Mouse (Mus musculus): ENCODE results near the gene Zc3h18. TPM values are rescaled to one million over a fixed set of nuclear protein-coding genes. Genes with fewer than 3 reads are reported as not detected.

Zc3h18 gene
- total and polyA plus RNA-seq, 3 experiments: 30.2 to 122 (median 98.5) TPM

DNA sequence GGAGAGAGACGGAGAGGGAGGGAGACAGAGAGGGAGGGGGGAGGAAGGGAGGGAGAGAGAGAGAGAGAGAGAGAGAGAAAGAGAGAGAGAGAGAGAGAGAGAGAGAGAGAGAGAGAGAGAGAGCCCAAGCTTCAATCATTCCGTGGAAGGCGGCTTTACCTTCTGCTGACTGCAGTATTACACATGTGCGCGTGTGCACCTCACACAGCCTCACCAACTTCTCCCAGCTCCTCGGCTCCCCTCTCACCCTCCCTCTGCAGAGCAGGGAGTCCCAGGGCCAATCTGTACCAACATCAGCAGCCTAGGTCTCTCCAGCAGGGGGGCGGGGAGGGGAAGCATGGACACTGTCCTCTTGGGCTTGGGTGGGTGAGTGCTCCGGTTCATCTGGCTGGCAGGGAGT, 13.4 kb upstream of the Zc3h18 start:
- H3K36me3 ChIP-seq (ENCODE audit: control insufficient read depth in 1 of 2, insufficient read depth in 2 of 2, low read length in 2 of 2): no peaks in the 10 kb centered on the region
- H3K9me3 ChIP-seq (replicated peaks; ENCODE audit: insufficient read depth, low read length): no peaks in the 10 kb centered on the region
- no peak overlapping the region for H3K9ac ChIP-seq (ENCODE audit: control insufficient read depth, low read depth, low read length, poor library complexity, severe bottlenecking)
- no peaks in the 10 kb centered on the region for H3K27me3 ChIP-seq (ENCODE audit: control insufficient read depth in 1 of 2, insufficient read depth in 2 of 2, low read length in 2 of 2)
- no peak overlapping the region for H3K4me3 ChIP-seq (ENCODE audit: control insufficient read depth in 1 of 2, insufficient read depth in 1 of 2, low read depth in 2 of 2, low read length in 2 of 2)
- H3K4me1 ChIP-seq (ENCODE audit: control insufficient read depth in 1 of 2, insufficient read depth in 2 of 2, low read length in 2 of 2): no peaks in the 10 kb centered on the region
- H3K79me2 ChIP-seq (ENCODE audit: control insufficient read depth, insufficient read depth, low read length, poor library complexity): no peaks in the 10 kb centered on the region
- no peak overlapping the region for H3K27ac ChIP-seq (ENCODE audit: control insufficient read depth, low read depth, low read length)
- TF ChIP-seq TCF12 (IDR thresholded peaks at IDR 0.05; ENCODE audit: low read depth, low read length): no peak
- no peak for TF ChIP-seq TBP (IDR thresholded peaks at IDR 0.05; ENCODE audit: low read depth, low read length)
- TF ChIP-seq ZC3H11A (IDR thresholded peaks at IDR 0.05; ENCODE audit: low read depth, low read length): no peak
- no peak for TF ChIP-seq USF1 (IDR thresholded peaks at IDR 0.05; ENCODE audit: low read depth, low read length)
- TF ChIP-seq SMC3 (IDR thresholded peaks at IDR 0.05; ENCODE audit: low read depth, low read length): no peak
- TF ChIP-seq ZKSCAN1 (IDR thresholded peaks at IDR 0.05; ENCODE audit: low read depth, low read length): no peak
- TF ChIP-seq GATA1 (IDR thresholded peaks at IDR 0.05; ENCODE audit: low read depth, low read length): no peak
- TF ChIP-seq POLR2A (IDR thresholded peaks at IDR 0.05; ENCODE audit: control insufficient read depth in 1 of 2, insufficient read depth in 1 of 2, low read depth in 1 of 2, low read length in 2 of 2, poor library complexity in 1 of 2): no peak
- TF ChIP-seq GABPA (IDR thresholded peaks at IDR 0.05; ENCODE audit: low read depth, low read length): no peak
- no peak for DNase-seq (ENCODE audit: low read depth, low spot score)

- Histone ChIP-seq H3K9me3 (replicated peaks; ENCODE audit: insufficient read depth, low read length) (no peaks in the 10 kb centered on the region), H3K79me2 (ENCODE audit: control insufficient read depth, insufficient read depth, low read length, poor library complexity) (no peaks in the 10 kb centered on the region), H3K9ac (ENCODE audit: control insufficient read depth, low read depth, low read length, poor library complexity, severe bottlenecking) (no peak overlapping the region), H3K4me1 (ENCODE audit: control insufficient read depth in 1 of 2, insufficient read depth in 2 of 2, low read length in 2 of 2) (peaks cover 4 to 7% of the 10 kb centered on the region in 2 experiments; a peak in 2 of 4 replicates), H3K27me3 (ENCODE audit: control insufficient read depth in 1 of 2, insufficient read depth in 2 of 2, low read length in 2 of 2) (no peaks in the 10 kb centered on the region), H3K27ac (ENCODE audit: control insufficient read depth, low read depth, low read length) (no peak overlapping the region), H3K36me3 (ENCODE audit: control insufficient read depth in 1 of 2, insufficient read depth in 2 of 2, low read length in 2 of 2) (peaks cover 0 to 5% of the 10 kb centered on the region in 2 experiments; a peak in 2 of 4 replicates), H3K4me3 (ENCODE audit: control insufficient read depth in 1 of 2, insufficient read depth in 1 of 2, low read depth in 2 of 2, low read length in 2 of 2) (no peak overlapping the region)
- DNase-seq (ENCODE audit: low read depth, low spot score): no peak
- TF ChIP-seq TAL1 (IDR thresholded peaks at IDR 0.05; ENCODE audit: low read length) (no peak), EP300 (IDR thresholded peaks at IDR 0.05; ENCODE audit: low read depth in 1 of 2, low read length in 2 of 2) (no peak), ZC3H11A (IDR thresholded peaks at IDR 0.05; ENCODE audit: low read depth, low read length) (no peak), ZKSCAN1 (IDR thresholded peaks at IDR 0.05; ENCODE audit: low read depth, low read length) (no peak), TBP (IDR thresholded peaks at IDR 0.05; ENCODE audit: low read depth, low read length) (no peak), CHD2 (IDR thresholded peaks at IDR 0.05; ENCODE audit: low read length) (no peak), SIN3A (IDR thresholded peaks at IDR 0.05; ENCODE audit: low read length) (no peak), NRF1 (IDR thresholded peaks at IDR 0.05; ENCODE audit: insufficient read depth, low read depth, low read length, poor library complexity, severe bottlenecking) (no peak), ZNF384 (IDR thresholded peaks at IDR 0.05; ENCODE audit: low read depth, low read length) (no peak), MAX (IDR thresholded peaks at IDR 0.05; ENCODE audit: low read length) (no peak), GATA1 (IDR thresholded peaks at IDR 0.05; ENCODE audit: low read depth, low read length) (no peak)
These were observed 7.9 kb upstream of the Zc3h18 start for GRCm38 (mm10) chr8:122368494-122368893.

All from MEL (cell line).